Mouse (Mus musculus) left cerebral cortex, adult 18-20 months (tissue): ENCODE measurements at regions not wholly inside any gene's neighbourhood (a gene's known extent, or its start where the extent isn't known, plus 50 kb on each side); places are given as distances from the start of the nearest gene placed in this dataset.
"Not testable (repeated sequence)": the region's sequence is repeated elsewhere in the genome, so short reads cannot be mapped to it uniquely, and the experiment has no call there.

Source experiments
- DNase-seq, 2 experiments: peaks; one replicate each; pipeline ENCODE4 v3.0.0; 2021 to 2022; ENCODE audit warnings: low spot score in 2 of 2, mixed read lengths in 1 of 2

- peak; percentile 11 to 13 for DNase-seq
Observed at GRCm38 (mm10) chr10:7390239-7391091, 83.0 kb downstream of the Ulbp1 start.

- not testable (repeated sequence) for DNase-seq
Observed at GRCm38 (mm10) chr10:7358791-7359190, 114.6 kb downstream of the Ulbp1 start.

DNA sequence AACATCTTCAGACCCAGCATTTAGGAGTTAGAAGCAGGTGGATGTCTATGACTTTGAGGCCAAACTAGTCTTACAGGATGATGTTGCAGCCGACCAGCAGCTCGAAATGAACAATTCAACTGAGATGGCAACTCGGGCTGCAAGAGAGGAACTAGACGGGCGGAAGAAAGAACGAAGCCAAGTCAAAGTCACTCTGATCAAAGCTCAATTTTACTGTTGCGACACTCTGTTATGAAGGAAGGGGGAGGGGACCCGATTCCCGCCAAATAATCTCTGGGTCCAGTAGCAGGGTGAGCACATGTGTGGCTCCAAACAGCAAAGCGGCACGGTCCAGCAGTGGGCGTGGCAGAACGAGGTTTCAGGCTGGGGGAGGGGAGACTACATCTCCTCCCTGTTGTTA is 129.1 kb downstream of the Ulbp1 start:
- not testable (repeated sequence) for DNase-seq

GRCm38 (mm10) chr10:7343736-7344135 is 129.7 kb downstream of the Ulbp1 start:
- not testable (repeated sequence) for DNase-seq

DNA sequence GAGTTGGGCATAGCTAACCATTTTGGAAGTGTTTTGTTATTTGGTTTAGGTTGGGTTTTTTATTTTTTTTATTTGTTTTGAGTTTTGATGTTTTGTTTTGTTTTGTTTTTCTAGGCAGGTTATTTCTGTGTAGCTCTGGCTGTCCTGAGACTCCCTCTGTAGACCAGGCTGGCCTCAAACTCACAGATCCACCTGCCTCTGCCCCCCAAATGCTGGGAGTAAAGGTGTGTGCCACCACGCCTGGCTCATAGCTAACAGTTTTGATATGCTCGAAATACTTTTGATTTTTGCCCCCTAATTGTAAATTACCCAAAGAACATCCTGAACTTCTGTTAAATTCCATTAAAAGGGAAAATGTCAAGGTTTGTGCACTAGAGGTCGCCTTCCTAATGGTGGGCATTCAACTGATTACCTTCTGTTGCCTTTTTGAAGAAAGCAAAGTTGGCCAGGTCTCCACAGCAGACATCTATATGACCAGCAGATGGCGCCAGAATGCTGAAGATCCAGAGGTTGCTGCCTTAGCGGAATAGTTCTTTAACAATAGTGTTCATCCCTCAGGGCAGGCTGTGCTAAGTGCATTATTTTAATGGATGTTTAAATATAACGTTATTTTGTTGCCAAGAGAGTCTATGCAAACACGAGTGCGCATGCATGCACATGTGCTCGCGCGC is 121.2 kb upstream of the Cnksr3 start:
- peak; percentile 64 to 67 for DNase-seq

GRCm38 (mm10) chr10:7328262-7328661 is 116.2 kb upstream of the Cnksr3 start:
- no peak for DNase-seq

- DNase-seq: not testable (repeated sequence)
Observed at GRCm38 (mm10) chr10:7327046-7327445, 115.0 kb upstream of the Cnksr3 start.

- no peak for DNase-seq
Observed at GRCm38 (mm10) chr10:7325074-7325473, 113.0 kb upstream of the Cnksr3 start.

GRCm38 (mm10) chr10:7323258-7323657 is 111.2 kb upstream of the Cnksr3 start:
- DNase-seq: no peak

- no peak for DNase-seq
Observed at GRCm38 (mm10) chr10:7309927-7310326, 97.9 kb upstream of the Cnksr3 start.

- DNase-seq: not testable (repeated sequence)
Observed at GRCm38 (mm10) chr10:7305881-7306280, 93.8 kb upstream of the Cnksr3 start.

DNA sequence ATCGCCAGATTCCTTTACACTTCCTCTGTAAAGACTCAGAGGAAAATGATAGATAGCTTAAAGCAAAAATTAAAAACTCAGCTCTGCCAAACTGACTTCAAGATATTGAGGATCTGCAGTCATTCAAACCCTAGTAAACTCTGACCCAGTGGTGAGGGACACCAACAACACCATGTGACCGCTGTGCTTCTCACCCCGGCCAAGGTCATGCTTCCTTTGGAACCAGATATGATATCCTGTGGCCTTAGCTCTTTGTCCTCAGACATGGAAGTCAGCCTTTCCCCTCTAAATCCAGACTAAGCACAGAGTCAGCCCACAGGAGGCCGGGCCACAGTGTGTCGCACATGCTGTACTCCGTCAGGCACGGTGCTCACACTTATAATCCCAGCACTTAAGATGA is 86.3 kb upstream of the Cnksr3 start:
- DNase-seq: no peak

- DNase-seq: no peak
Observed at GRCm38 (mm10) chr10:7295921-7296320, 83.9 kb upstream of the Cnksr3 start.

- no peak for DNase-seq
Observed at GRCm38 (mm10) chr10:7293203-7293602, 81.2 kb upstream of the Cnksr3 start.

DNA sequence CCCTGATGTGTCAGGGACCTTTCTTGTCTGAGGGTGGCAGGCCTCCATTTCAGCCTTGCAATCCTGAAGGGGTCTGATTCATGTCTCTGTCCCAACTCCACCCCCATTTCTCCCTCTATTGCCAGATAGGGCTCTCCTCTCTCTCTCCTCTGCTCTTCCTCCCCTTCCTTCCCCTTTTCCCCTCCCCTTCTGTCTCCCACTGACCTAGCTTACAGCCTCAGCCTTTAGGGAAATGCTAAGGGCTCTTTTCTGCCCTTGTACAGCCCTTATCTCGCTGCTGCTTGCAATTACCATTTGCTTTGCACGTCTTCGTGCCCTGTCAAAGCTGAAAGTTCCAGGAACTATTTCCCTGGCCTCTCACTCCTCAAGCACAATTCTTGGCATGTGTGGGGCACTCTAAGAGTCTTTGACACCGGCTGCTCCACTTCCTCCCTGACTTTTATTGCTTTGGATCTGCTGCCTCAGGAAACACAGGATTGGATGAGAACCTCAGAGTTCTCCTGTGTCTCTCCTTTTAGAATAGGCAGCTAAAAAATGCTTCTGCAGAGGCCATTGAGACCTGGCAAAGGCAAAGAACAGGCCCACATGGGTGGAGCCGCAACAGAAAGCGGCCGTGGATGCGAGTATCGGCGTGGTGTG is 77.9 kb upstream of the Cnksr3 start:
- no peak for DNase-seq

GRCm38 (mm10) chr10:7285112-7285905 is 73.3 kb upstream of the Cnksr3 start:
- no peak for DNase-seq

DNA sequence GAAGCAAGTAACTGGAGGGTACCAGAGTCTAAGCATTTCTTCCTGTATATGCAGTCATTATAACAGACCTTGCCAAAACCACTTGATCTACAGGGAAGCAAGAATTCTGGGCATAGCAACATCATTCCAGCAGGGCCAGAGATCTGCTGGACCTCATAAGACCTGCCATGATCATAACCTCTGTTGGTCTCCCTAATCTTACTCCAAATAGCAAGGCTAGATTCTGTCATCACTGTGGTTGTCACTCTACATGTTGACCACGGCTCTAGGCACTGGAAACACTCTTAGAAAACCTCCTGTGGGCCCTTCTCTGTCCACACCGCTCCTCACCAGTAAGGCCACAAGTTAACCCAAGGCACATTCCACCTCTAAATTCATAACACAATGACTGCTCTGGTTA is 68.4 kb upstream of the Cnksr3 start:
- DNase-seq: no peak

GRCm38 (mm10) chr10:7278820-7279219 is 66.8 kb upstream of the Cnksr3 start:
- no peak for DNase-seq

DNA sequence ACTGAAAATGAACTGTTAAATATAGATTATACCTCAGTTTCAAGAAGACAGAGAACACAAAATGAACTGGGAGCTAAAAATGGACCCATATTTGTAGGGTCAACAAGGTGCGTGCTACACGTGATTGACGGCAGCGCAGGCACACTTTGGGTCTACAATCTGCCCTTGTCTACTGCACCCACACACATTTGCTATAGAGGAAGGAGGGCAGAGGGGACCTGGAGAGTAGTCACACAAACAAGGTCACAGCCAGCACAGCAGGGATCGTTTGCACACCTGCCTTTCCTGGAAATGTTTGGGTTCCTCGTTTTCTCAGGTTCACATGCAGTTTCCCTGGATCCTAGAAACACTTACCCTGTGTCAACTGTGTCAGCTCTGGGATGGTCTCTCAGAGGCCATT is 63.3 kb upstream of the Cnksr3 start:
- DNase-seq: no peak

DNA sequence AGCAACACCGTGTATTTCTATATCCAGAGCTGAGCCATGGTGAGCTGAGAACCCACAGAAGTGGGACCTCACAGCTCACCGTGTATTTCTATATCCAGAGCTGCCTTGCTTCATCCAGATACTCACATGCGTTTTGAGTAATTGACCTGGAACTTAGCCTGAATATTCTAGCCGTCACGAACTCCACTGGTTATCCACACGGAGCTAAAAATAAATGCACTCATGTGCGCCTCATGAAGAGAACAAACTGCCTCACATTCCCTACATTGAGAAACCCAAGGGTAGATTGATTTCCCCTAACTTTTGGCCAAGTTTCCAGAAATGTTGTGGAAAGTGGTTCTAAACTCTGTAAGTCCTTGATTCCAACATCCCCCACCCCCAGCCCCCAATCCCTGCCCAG is 62.4 kb upstream of the Cnksr3 start:
- no peak for DNase-seq

- DNase-seq: no peak
Observed at GRCm38 (mm10) chr10:7271156-7271555, 59.1 kb upstream of the Cnksr3 start.
